Mouse (Mus musculus) kidney, adult 2 months (tissue): ENCODE results near the gene Fam57a.

Source experiments
- CTCF ChIP-seq: fragments of 200-500 bp; conservative IDR thresholded peaks from 2 replicates; pipeline ENCODE4 v1.5.1; 2011; ENCODE audit warnings: low read depth, mild to moderate bottlenecking, control low read depth, low read length, moderate library complexity, mixed read lengths; ENCODE audit not compliant: insufficient read depth, insufficient read length
- POLR2A ChIP-seq: fragments of 200-500 bp; IDR thresholded peaks from one replicate; pipeline ENCODE4 v1.6.1; 2011; ENCODE audit warnings: low read depth, low read length, control low read depth

DNA sequence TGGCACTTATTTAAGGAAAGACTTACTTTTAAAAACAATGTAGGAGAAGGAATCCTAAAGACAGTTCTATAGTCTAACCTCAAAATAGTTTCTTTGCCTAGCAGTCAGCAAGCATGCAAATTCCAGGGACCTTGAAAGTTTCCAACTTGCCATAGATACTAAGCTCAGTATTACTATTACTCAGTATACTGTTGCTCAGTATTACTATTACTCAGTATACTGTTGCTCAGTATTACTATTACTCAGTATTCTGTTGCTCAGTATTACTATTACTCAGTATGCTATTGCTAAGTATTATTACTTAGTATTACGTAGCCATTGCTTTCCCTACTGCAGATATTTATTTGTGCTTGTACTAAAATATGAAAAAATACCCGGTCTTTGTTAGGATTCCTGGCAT, 60.3 kb downstream of the Fam57a start:
- no peak for TF ChIP-seq CTCF
- no peak for TF ChIP-seq POLR2A
